Mouse (Mus musculus) lung, adult 2 months (tissue): ENCODE measurements around the gene Lims1. TPM values are rescaled to one million over a fixed set of nuclear protein-coding genes. Genes with fewer than 3 reads are reported as not detected.

Experiments
- DNase-seq: peaks from one replicate; pipeline ENCODE4 v3.0.0; 2022
- H3K4me1 ChIP-seq: fragments of 200-500 bp; 2 replicates; pipeline ENCODE4 v1.6.1; 2011; ENCODE audit warnings: low read length; ENCODE audit not compliant: control insufficient read depth, insufficient read depth
- H3K4me3 ChIP-seq: fragments of 200-500 bp; replicated peaks from 2 replicates; pipeline ENCODE3; 2011; ENCODE audit warnings: low read depth, mild to moderate bottlenecking, control low read depth, low read length; ENCODE audit errors: extremely low read depth
- CTCF ChIP-seq: fragments of 200-500 bp; IDR thresholded peaks from 2 replicates; pipeline ENCODE4 v1.5.1; 2011; ENCODE audit warnings: mild to moderate bottlenecking, low read length, control low read depth; ENCODE audit not compliant: insufficient read depth
- POLR2A ChIP-seq: fragments of 200-500 bp; IDR thresholded peaks from 2 replicates; pipeline ENCODE4 v1.6.1; 2011; ENCODE audit warnings: low read depth, mild to moderate bottlenecking, control low read depth, low read length, borderline replicate concordance; ENCODE audit errors: extremely low read depth
- WGBS: fragments of 180-500 bp; shearing (Covaris S2); methylation state at CpG from one replicate; pipeline ENCODE4 v1.1.7; 2018; 5-methylcytosine and 5-hydroxymethylcytosine counted together
- polyA plus RNA-seq: library from polyadenylated mRNA; depleted of rRNA; stranded (reverse); fragments of >200 nt; gene quantifications from 2 replicates; pipeline ENCODE4 v1.2.3, GENCODE M21; 2012

Lims1 gene
- polyA plus RNA-seq, 1 experiment, result 44.0 TPM

DNA sequence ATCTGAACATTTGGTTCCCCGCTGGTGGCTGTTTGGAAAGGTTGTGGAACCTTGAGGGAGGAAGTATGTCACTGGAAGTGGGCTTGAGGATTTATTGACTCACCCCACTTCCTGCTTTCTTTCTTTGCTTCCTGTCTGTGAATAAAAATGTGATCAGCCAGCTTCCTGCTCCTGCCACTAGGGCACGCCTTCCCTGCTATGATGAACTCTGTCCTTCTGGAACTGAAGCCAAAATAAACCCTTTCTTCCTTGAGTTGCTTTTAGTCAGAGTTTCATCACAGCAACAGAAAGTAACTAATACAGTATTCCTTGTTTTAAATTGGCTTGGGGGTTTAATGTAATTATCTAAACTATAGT, 82.7 kb downstream of the Lims1 start:
- DNase-seq, result no peak
- TF ChIP-seq POLR2A (no peak), CTCF (0 out of 2 replicates have a peak, but pooled peaks have one; percentile 19)
- no peak overlapping the region for H3K4me3 ChIP-seq
- peaks cover 9% of the 10 kb centered on the region for H3K4me1 ChIP-seq
- WGBS, result 43% methylated on average over 2 of the region's 2 CpGs

DNA sequence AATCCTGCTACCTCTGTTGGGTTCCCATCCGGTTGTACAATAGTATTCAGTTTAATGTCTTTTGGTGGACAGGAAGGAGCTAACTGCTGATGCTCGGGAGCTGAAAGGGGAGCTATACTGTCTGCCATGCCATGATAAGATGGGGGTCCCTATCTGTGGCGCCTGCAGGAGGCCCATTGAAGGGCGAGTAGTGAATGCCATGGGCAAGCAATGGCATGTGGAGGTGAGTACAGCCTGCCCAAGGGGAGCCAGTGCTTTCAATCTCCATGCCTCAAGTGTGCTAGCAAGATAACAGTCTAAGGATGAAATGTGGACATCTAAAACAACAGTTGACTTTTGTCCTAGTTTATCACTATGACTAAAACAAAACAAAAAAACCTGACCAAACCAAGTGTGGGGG, 89.1 kb downstream of the Lims1 start:
- 88% methylated on average over 4 of the region's 4 CpGs for WGBS
- TF ChIP-seq POLR2A (no peak), CTCF (no peak)
- no peak for DNase-seq
- no peaks in the 10 kb centered on the region for H3K4me1 ChIP-seq
- H3K4me3 ChIP-seq, result no peak overlapping the region

DNA sequence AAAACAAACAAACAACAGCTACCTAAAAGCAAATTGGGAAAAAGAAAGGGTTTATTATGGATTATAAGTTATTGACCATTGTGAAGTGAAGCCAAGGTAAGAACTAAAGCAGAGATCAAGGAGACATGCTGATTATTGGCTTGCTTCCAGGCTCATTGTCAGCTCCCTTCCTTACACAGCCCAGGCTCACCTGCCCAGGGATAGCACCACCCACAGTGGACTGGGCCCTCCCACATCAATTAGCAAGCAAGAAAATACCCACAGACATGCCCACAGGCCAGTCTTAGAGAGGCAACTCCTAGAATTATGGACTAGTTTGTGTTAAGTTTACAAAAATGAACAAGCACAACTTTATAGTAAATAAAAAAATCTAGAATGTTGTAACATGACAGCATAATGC, 89.6 kb downstream of the Lims1 start:
- Histone ChIP-seq H3K4me3 (no peak overlapping the region), H3K4me1 (no peaks in the 10 kb centered on the region)
- TF ChIP-seq POLR2A, result no peak
- no peak for TF ChIP-seq CTCF
- DNase-seq, result no peak

DNA sequence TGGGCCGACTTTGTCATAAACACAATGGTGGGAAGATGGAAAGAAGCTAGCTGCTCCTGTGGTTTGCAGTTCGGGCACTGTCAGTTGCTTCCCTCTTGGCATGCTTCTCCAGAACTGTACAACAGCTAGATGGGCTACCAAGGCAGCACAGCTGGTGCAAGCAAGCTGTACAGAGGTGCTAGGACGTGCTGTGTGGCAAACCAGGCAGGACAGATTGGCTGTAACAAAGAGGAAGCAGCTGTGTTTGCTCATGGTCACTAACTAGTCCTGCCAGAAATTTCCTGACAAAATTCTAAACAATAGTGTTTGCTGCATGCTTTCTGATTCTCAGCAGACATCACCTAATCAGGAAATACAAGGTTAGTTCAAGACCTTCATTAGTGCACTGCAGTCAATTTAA, 93.4 kb downstream of the Lims1 start:
- WGBS, result 28% methylated on average over 3 of the region's 3 CpGs
- no peak overlapping the region for H3K4me3 ChIP-seq
- no peaks in the 10 kb centered on the region for H3K4me1 ChIP-seq
- no peak for TF ChIP-seq CTCF
- no peak for TF ChIP-seq POLR2A
- no peak for DNase-seq

DNA sequence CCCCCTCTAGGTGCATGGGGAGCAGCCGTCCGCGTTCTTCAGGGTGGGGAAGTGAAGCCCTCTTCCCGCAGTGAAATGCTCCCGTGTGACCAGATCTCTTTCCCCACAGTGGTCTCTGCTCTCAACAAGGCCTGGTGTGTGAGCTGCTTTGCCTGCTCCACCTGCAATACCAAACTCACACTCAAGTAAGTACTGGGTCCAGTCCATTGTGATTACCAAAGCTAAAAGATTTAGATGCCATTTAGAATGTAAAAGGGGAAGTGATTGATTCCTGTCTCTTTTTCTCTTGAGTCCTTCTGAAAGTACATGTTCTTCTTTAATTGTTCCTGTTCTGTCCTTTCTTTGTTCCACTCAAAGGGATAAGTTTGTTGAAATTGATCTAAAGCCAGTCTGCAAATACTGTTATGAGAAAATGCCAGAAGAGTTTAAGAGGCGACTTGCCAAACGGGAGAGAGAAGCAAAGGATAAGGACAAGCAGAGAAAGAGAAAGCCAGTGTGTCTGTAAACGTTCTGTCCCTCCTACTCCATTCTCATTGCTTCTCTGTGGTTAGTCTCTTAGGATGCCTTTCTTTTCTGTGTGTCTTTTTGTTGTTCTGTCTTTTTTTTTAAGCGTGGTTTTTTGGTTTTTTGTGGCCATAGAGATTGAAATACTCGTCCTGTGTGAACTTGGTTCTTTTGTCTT, 95.2 kb downstream of the Lims1 start:
- Histone ChIP-seq H3K4me3 (no peak overlapping the region), H3K4me1 (no peaks in the 10 kb centered on the region)
- no peak for DNase-seq
- WGBS, result 78% methylated on average over 10 of the region's 10 CpGs
- TF ChIP-seq CTCF (no peak), POLR2A (no peak)

DNA sequence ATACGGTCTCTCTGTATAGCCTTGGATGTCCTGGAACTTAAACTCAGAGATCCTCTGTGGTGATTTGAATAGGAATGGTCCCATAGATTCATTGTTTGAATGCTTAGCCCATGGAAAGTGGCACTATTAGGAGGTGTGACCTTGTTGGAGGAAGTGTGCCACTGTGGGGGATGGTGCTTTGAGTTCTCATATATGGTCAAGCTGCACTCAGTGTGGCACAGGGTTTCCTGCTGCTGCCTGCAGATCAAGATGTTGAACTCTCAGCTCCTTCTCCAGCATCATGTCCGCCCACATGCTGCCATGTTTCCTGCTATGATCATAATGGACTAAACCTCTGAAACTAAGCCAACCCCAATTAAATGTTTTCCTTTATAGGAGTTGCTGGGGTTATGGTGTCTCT, 104.7 kb downstream of the Lims1 start:
- 93% methylated on average over 2 of the region's 2 CpGs for WGBS
- Histone ChIP-seq H3K4me3 (no peak overlapping the region), H3K4me1 (no peaks in the 10 kb centered on the region)
- DNase-seq, result no peak
- TF ChIP-seq POLR2A, result no peak
- TF ChIP-seq CTCF, result no peak

DNA sequence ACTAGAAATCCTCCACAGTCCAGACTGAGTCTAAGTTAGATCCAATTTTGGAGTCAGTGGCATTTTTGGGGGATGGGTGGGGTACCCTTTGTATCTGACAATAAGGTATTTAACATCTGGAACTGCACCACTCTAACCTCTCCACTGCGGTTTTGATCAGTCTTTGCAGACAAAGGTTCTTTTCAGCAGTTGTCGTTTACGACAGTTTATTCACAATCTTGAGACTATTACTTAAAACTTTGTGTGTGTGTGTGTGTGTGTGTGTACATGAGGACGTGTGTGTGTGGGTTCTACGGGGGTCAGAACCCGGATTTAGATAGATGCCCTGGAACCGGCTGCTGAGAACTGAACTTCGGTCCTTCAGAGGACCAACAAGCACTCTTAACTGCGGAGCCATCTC, 122.6 kb downstream of the Lims1 start:
- TF ChIP-seq POLR2A, result no peak
- Histone ChIP-seq H3K4me3 (peak overlapping the region; percentile 98), H3K4me1 (peaks cover 4% of the 10 kb centered on the region)
- WGBS, result 7% methylated on average over 9 of the region's 9 CpGs
- DNase-seq, result no peak

DNA sequence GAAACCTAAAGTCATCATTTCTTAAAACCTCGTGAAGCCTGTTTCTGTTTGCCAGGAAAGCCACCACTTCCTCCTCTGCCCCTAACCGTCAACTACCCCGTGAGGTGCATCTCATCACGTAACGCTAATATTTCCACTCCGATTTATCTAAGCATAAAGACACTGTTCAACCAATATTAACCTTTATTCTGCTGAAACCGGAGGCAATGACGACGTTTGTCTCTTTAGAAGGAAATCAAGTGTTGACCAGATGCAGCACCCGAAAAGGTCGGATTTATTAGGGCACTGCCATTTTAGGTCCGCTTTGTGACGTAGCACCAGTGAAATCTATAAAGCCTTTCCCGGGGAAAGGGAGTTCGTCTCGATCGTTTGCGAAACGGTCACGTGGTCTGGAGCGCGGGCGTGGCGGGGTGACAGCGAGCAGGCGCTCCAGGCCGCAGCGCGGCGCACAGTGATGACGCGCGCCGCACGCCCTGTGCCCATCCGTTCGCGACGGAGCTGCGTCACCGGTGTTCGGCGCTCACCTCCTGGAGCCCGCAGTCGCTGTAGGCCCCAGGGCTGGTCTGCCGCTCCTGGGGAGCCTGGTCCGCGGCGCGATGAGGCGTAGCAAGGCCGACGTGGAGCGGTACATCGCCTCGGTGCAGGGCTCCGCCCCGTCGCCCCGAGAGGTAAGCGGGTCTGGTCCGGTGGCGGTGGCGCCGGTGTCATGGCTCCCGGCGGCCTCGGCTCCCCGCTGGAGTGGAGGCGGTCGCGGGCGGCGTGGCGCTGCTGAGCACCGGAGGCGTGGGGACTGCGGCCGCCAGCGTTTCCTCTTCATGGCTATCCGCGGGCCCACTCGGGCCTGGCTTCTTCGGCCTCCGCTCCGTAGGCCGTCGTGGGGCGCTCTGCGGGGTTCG, 123.4 kb downstream of the Lims1 start, which contains the start of gene Ranbp2:
Gene Ranbp2 (plus strand): TSS at position 537 of the 896 bp plus-strand sequence.
- Histone ChIP-seq H3K4me1 (peaks cover 4% of the 10 kb centered on the region), H3K4me3 (peak within 1 kb of the TSS; percentile 99)
- DNase-seq, result peak; percentile 97
- under 1% methylated on average over 86 of the region's 91 CpGs for WGBS
- peak; percentile 94 for TF ChIP-seq POLR2A
- no peak for TF ChIP-seq CTCF

DNA sequence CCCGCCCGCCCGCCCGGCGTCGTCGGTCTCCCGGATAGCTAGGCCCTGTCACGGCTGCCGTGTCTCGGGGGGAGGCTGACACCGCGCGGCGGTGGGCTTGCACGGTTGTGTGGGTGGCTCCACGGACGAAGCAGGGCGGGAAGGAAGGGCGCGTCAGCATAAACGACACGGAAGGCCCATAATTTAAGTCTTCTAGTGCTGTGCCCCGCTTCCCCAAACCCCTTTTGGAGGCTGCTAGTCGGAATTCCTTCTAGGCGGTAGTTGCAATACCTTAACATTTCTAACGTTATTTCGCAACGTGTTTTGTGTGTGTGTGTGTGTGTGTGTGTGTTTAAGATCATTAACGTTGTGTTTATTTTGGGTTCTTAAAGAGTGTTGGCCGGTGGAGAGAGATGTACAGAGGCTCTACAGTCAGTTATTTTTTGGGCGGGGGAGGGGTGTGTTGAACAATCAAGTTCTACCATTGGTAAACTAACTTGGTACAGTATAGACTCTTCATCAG, 124.1 kb downstream of the Lims1 start:
- peak overlapping the region; percentile 99 for H3K4me3 ChIP-seq
- under 1% methylated on average over 31 of the region's 32 CpGs for WGBS
- peaks cover 4% of the 10 kb centered on the region for H3K4me1 ChIP-seq
- no peak for DNase-seq
- TF ChIP-seq POLR2A (no peak), CTCF (no peak)
